In the genomic region with DNA sequence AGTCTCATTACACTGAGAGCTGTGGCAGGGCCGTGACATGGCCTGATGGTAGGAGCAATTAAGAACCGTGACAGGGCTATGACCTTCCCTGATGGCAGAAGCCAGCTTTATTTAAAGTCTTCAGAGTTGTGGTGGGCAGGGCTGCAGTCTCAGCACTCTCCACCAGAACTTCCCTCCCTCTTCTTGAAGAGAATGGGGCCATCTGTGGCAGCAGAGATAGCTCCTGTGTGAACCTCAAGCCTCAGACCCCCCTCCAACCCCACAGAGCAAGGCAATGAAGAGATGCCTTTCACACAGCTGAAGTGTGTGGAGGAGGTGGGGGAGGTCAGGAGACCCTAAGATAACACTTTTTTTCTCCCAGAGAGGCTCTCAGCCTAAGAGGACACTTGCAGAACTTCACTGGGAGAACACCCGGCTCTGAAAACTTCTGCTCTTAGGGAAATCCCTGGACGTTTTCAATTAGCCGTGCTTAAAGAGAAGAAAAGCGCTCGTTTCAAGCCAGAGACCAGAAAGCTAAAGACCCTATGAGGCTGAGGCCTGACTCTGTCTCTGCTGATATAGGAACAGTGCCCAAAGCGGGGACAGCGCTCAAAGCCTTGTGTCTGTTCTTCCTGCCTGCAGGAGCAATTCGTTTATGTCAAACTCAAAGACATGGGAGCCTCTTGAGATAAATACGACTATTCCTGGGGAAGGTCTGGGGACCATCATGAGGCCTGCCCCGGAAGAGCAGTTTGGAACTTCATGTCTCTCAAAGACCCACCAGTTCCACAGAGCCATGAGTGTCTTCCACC, we compare ENCODE assay signal across 11 mouse cellular contexts. TPM values are rescaled to one million over a fixed set of nuclear protein-coding genes. Genes with fewer than 3 reads are reported as not detected.
DNase-seq lines count a peak whose midpoint lies in the region; ATAC-seq and TF ChIP-seq lines count a peak whose summit lies in the region.
"Had no signal": no experiment of that assay in that cellular context is flagged by ENCODE, and none has a peak within 500 bp of the region (broad histone marks: within the 10 kb centered on the region; RNA-seq: fewer than 3 reads in every experiment).

No protein-coding gene starts in this region.

- H3K9ac ChIP-seq in heart, adult 2 months (ENCODE audit: low read depth, low read length), result no peak overlapping the region
- H3K9ac ChIP-seq in stomach, embryonic 14.5 days (replicated peaks; ENCODE audit: low read depth, low read length), result no peak overlapping the region
- H3K9ac ChIP-seq in stomach, postnatal 0 days (ENCODE audit: low read length), result no peak overlapping the region
- no peak overlapping the region for H3K9ac ChIP-seq in liver, embryonic 12.5 days
- H3K9ac ChIP-seq: lung, embryonic 15.5 days had no signal

- H3K27me3 ChIP-seq in heart, adult 2 months (ENCODE audit: control insufficient read depth, insufficient read depth, low read length), result no peaks in the 10 kb centered on the region
- H3K27me3 ChIP-seq in stomach, embryonic 14.5 days (ENCODE audit: control insufficient read depth, insufficient read depth, low read length), result no peaks in the 10 kb centered on the region
- no peaks in the 10 kb centered on the region for H3K27me3 ChIP-seq in stomach, postnatal 0 days (ENCODE audit: control insufficient read depth, insufficient read depth, low read length)
- no peaks in the 10 kb centered on the region for H3K27me3 ChIP-seq in liver, embryonic 12.5 days (replicated peaks)
- H3K27me3 ChIP-seq in cerebellum, adult 2 months (ENCODE audit: control insufficient read depth, insufficient read depth, low read length), result no peaks in the 10 kb centered on the region
- H3K27me3 ChIP-seq: lung, embryonic 15.5 days had no signal

- 66% methylated on average over 12 of the region's 12 CpGs for WGBS in heart, adult 2 months
- 32% methylated on average over 12 of the region's 12 CpGs for WGBS in stomach, embryonic 14.5 days
- 51% methylated on average over 12 of the region's 12 CpGs for WGBS in stomach, postnatal 0 days
- WGBS in liver, embryonic 12.5 days (ENCODE audit: insufficient replicate concordance), result 11% methylated on average over 12 of the region's 12 CpGs
- 62% methylated on average over 12 of the region's 12 CpGs for whole genome bisulfite sequencing in cerebellum, adult 2 months

- TF ChIP-seq CTCF in heart, adult 2 months (IDR thresholded peaks at IDR 0.05), result no peak
- no peak for TF ChIP-seq CTCF in stomach, postnatal 0 days (IDR thresholded peaks at IDR 0.05; ENCODE audit: low read depth)
- TF ChIP-seq CTCF in cerebellum, adult 2 months (IDR thresholded peaks at IDR 0.05; ENCODE audit: borderline replicate concordance, insufficient read depth, low read depth, low read length), result no peak

- no peak overlapping the region for H3K4me2 ChIP-seq in stomach, embryonic 14.5 days (replicated peaks; ENCODE audit: low read depth, low read length)
- H3K4me2 ChIP-seq in stomach, postnatal 0 days (replicated peaks; ENCODE audit: low read depth), result no peak overlapping the region
- H3K4me2 ChIP-seq in liver, embryonic 12.5 days, result peak overlapping the region; percentile 40
- H3K4me2 ChIP-seq: lung, embryonic 15.5 days had no signal

- no peak for ATAC-seq in stomach, embryonic 14.5 days (ENCODE audit: insufficient number of reproducible peaks, insufficient read depth, low FRiP score, low read depth)
- ATAC-seq in stomach, postnatal 0 days (ENCODE audit: low FRiP score, low TSS enrichment), result no peak
- peak; percentile 69 for ATAC-seq in liver, embryonic 12.5 days

- no peak overlapping the region for H3K4me3 ChIP-seq in heart, adult 2 months
- no peak overlapping the region for H3K4me3 ChIP-seq in stomach, embryonic 14.5 days (ENCODE audit: low read depth, low read length)
- no peak overlapping the region for H3K4me3 ChIP-seq in stomach, postnatal 0 days (ENCODE audit: low read depth, low read length)
- no peak overlapping the region for H3K4me3 ChIP-seq in liver, embryonic 12.5 days
- no peak overlapping the region for H3K4me3 ChIP-seq in cerebellum, adult 2 months (replicated peaks; ENCODE audit: insufficient read depth, low read depth, low read length)
- H3K4me3 ChIP-seq: lung, embryonic 15.5 days; myocyte had no signal

- no peak for TF ChIP-seq POLR2A in heart, adult 2 months (IDR thresholded peaks at IDR 0.05; ENCODE audit: insufficient read depth, low read depth, low read length)
- no peak for TF ChIP-seq POLR2A in cerebellum, adult 2 months (IDR thresholded peaks at IDR 0.05; ENCODE audit: borderline replicate concordance, insufficient read depth, low read length)

- H3K36me3 ChIP-seq in heart, adult 2 months (ENCODE audit: control insufficient read depth, insufficient read depth, low read length), result no peaks in the 10 kb centered on the region
- no peaks in the 10 kb centered on the region for H3K36me3 ChIP-seq in stomach, embryonic 14.5 days (ENCODE audit: control insufficient read depth, insufficient read depth, low read length)
- H3K36me3 ChIP-seq in stomach, postnatal 0 days (ENCODE audit: control insufficient read depth, insufficient read depth, low read length), result no peaks in the 10 kb centered on the region
- H3K36me3 ChIP-seq in liver, embryonic 12.5 days, result peaks cover 10% of the 10 kb centered on the region; the same call in 1 of the 2 replicates
- H3K36me3 ChIP-seq: lung, embryonic 15.5 days had no signal

- DNase-seq in heart, adult 2 months, result no peak
- DNase-seq in heart, postnatal 4 days, result no peak
- DNase-seq in stomach, postnatal 0 days (ENCODE audit: low spot score), result no peak
- peak; percentile 69 for DNase-seq in thymus, postnatal 4 days
- DNase-seq in cerebellum, adult 2 months, result no peak
- no peak for DNase-seq in spleen, postnatal 4 days (ENCODE audit: low spot score in 2 of 2)
- DNase-seq: gastrocnemius, postnatal 10 days had no signal

- no peaks in the 10 kb centered on the region for H3K79me2 ChIP-seq in heart, adult 2 months (replicated peaks; ENCODE audit: control insufficient read depth, insufficient read depth, low read length)

- TF ChIP-seq EP300 in heart, adult 2 months (IDR thresholded peaks at IDR 0.05; ENCODE audit: insufficient read depth, low read depth, low read length), result no peak
- no peak for TF ChIP-seq EP300 in stomach, postnatal 0 days (optimal IDR thresholded peaks at IDR 0.05)

- H3K9me3 ChIP-seq in stomach, embryonic 14.5 days (ENCODE audit: control insufficient read depth, low read depth, low read length), result no peaks in the 10 kb centered on the region
- H3K9me3 ChIP-seq in stomach, postnatal 0 days (ENCODE audit: control insufficient read depth, low read length), result no peaks in the 10 kb centered on the region
- no peaks in the 10 kb centered on the region for H3K9me3 ChIP-seq in liver, embryonic 12.5 days (replicated peaks)
- H3K9me3 ChIP-seq: lung, embryonic 15.5 days had no signal

- peak overlapping the region; percentile 31; the same call in 1 of the 2 replicates for H3K27ac ChIP-seq in heart, adult 2 months
- H3K27ac ChIP-seq in stomach, embryonic 14.5 days (ENCODE audit: low read length), result peak overlapping the region; percentile 7; the same call in 1 of the 2 replicates
- H3K27ac ChIP-seq in stomach, postnatal 0 days (replicated peaks), result no peak overlapping the region
- H3K27ac ChIP-seq in liver, embryonic 12.5 days, result peak overlapping the region; percentile 75
- H3K27ac ChIP-seq in cerebellum, adult 2 months (ENCODE audit: insufficient read depth, low read length), result no peak overlapping the region
- H3K27ac ChIP-seq: lung, embryonic 15.5 days had no signal

- intact Hi-C loops in heart, adult 2 months (cut with DNase I), result no loop called here

- H3K4me1 ChIP-seq in heart, adult 2 months (ENCODE audit: control insufficient read depth, insufficient read depth, low read length), result peaks cover 4% of the 10 kb centered on the region
- peaks cover 23% of the 10 kb centered on the region for H3K4me1 ChIP-seq in stomach, embryonic 14.5 days (ENCODE audit: control insufficient read depth, insufficient read depth, low read length)
- H3K4me1 ChIP-seq in stomach, postnatal 0 days (replicated peaks; ENCODE audit: control insufficient read depth, insufficient read depth), result no peaks in the 10 kb centered on the region; the same call in 1 of the 2 replicates
- H3K4me1 ChIP-seq in liver, embryonic 12.5 days, result peaks cover 65% of the 10 kb centered on the region
- H3K4me1 ChIP-seq in cerebellum, adult 2 months (ENCODE audit: control insufficient read depth, insufficient read depth, low read length), result no peaks in the 10 kb centered on the region

RNA-seq across cellular contexts. Expression of a gene that starts 27.1 kb away (rescaled TPM):
- total RNA-seq in heart, adult 2 months (2021), result 10 to 100 TPM in 1 of 2 experiments, 1 to 10 TPM in 1; 9.8 to 14.3 TPM
- polyA plus RNA-seq in heart, adult 2 months (2012; rRNA removed), result 4.8 and 5.0 TPM in 2 replicates
- 1 to 10 TPM; 8.4 to 9.5 TPM for total RNA-seq in heart, postnatal 4 days (2021)
- 32.6 TPM in 2 replicates for polyA plus RNA-seq in stomach, embryonic 14.5 days (2014; fragmentation: Nextera tagmentation; extraction: Ambion mirVana)
- polyA plus RNA-seq in stomach, postnatal 0 days (2015; fragmentation: Nextera tagmentation; extraction: Ambion mirVana), result 24.5 and 28.9 TPM in 2 replicates
- polyA plus RNA-seq in liver, embryonic 12.5 days (2016; fragmentation: Nextera tagmentation; extraction: Ambion mirVana), result 57.7 and 58.1 TPM in 2 replicates
- polyA plus RNA-seq in cerebellum, adult 2 months (2012; rRNA removed), result 68.2 and 73.0 TPM in 2 replicates

Comparison
In these comparisons a context has a peak if more than half of its experiments do, and no peak if none do; other contexts are left out.
1. H3K27ac ChIP-seq: peak in heart, adult 2 months (single experiment), stomach, embryonic 14.5 days (single experiment) and liver, embryonic 12.5 days (single experiment); none in stomach, postnatal 0 days (single experiment) and cerebellum, adult 2 months (single experiment).